Mouse (Mus musculus): ENCODE data around the gene Add3. TPM values are rescaled to one million over a fixed set of nuclear protein-coding genes. Genes with fewer than 3 reads are reported as not detected.

Add3 gene
- total RNA-seq, 2 experiments from 2014 or later = 125 to 129 TPM

- H3K4me3 ChIP-seq = no peak overlapping the region
- no peak for TF ChIP-seq CTCF (conservative IDR thresholded peaks at IDR 0.05)
- peak overlapping the region; percentile 41; the same call in 1 of the 2 replicates for H3K27ac ChIP-seq
- no peak for DNase-seq (ENCODE audit: low spot score in 2 of 2)
Measured at GRCm38 (mm10) chr19:53120483-53120882, 19.8 kb upstream of the Add3 start.

GRCm38 (mm10) chr19:53122641-53123241 lies 17.5 kb upstream of the Add3 start:
- no peak for TF ChIP-seq CTCF (conservative IDR thresholded peaks at IDR 0.05)
- no peak for DNase-seq (ENCODE audit: low spot score in 2 of 2)
- H3K4me3 ChIP-seq = no peak overlapping the region
- peak overlapping the region; percentile 46; the same call in 1 of the 2 replicates for H3K27ac ChIP-seq

GRCm38 (mm10) chr19:53123301-53123700 lies 16.9 kb upstream of the Add3 start:
- DNase-seq (ENCODE audit: low spot score in 2 of 2) = no peak
- no peak for TF ChIP-seq CTCF (conservative IDR thresholded peaks at IDR 0.05)
- no peak overlapping the region for H3K4me3 ChIP-seq
- 0 out of 2 replicates have a peak overlapping the region, but pooled peaks have one; percentile 46 for H3K27ac ChIP-seq

- Histone ChIP-seq H3K4me3 (no peak overlapping the region), H3K27ac (no peak overlapping the region)
- no peak for TF ChIP-seq CTCF (conservative IDR thresholded peaks at IDR 0.05)
- DNase-seq (ENCODE audit: low spot score in 2 of 2) = no peak
Measured at GRCm38 (mm10) chr19:53125679-53126078, 14.6 kb upstream of the Add3 start.

GRCm38 (mm10) chr19:53126546-53126945 lies 13.7 kb upstream of the Add3 start:
- no peak for TF ChIP-seq CTCF (conservative IDR thresholded peaks at IDR 0.05)
- H3K27ac ChIP-seq = no peak overlapping the region
- no peak overlapping the region for H3K4me3 ChIP-seq
- DNase-seq (ENCODE audit: low spot score in 2 of 2) = no peak

- TF ChIP-seq CTCF (conservative IDR thresholded peaks at IDR 0.05) = no peak
- Histone ChIP-seq H3K4me3 (no peak overlapping the region), H3K27ac (peak overlapping the region; percentile 28; the same call in 1 of the 2 replicates)
- no peak for DNase-seq (ENCODE audit: low spot score in 2 of 2)
Measured at GRCm38 (mm10) chr19:53127320-53128291, 12.6 kb upstream of the Add3 start.

GRCm38 (mm10) chr19:53128494-53129337 lies 11.5 kb upstream of the Add3 start:
- no peak for TF ChIP-seq CTCF (conservative IDR thresholded peaks at IDR 0.05)
- H3K27ac ChIP-seq = peak overlapping the region; percentile 28; the same call in 1 of the 2 replicates
- H3K4me3 ChIP-seq = no peak overlapping the region
- no peak for DNase-seq (ENCODE audit: low spot score in 2 of 2)

- TF ChIP-seq CTCF (conservative IDR thresholded peaks at IDR 0.05) = no peak
- no peak overlapping the region for H3K27ac ChIP-seq
- DNase-seq (ENCODE audit: low spot score in 2 of 2) = no peak
- no peak overlapping the region for H3K4me3 ChIP-seq
Measured at GRCm38 (mm10) chr19:53130399-53131175, 9.7 kb upstream of the Add3 start.

GRCm38 (mm10) chr19:53132471-53132870 lies 7.8 kb upstream of the Add3 start:
- no peak for DNase-seq (ENCODE audit: low spot score in 2 of 2)
- no peak for TF ChIP-seq CTCF (conservative IDR thresholded peaks at IDR 0.05)
- H3K27ac ChIP-seq = peak overlapping the region; percentile 82

GRCm38 (mm10) chr19:53136336-53137090 lies 3.7 kb upstream of the Add3 start:
- H3K27ac ChIP-seq = peak overlapping the region; percentile 68
- no peak for DNase-seq (ENCODE audit: low spot score in 2 of 2)
- TF ChIP-seq CTCF (conservative IDR thresholded peaks at IDR 0.05) = no peak
- H3K4me3 ChIP-seq = no peak overlapping the region

More at GRCm38 (mm10) chr19:53132471-53132870, 7.8 kb upstream of the Add3 start:
- no peak overlapping the region for H3K4me3 ChIP-seq

GRCm38 (mm10) chr19:53137116-53137670 lies 3.0 kb upstream of the Add3 start:
- no peak for TF ChIP-seq CTCF (conservative IDR thresholded peaks at IDR 0.05)
- DNase-seq (ENCODE audit: low spot score in 2 of 2) = no peak
- H3K4me3 ChIP-seq = no peak overlapping the region

More at GRCm38 (mm10) chr19:53137116-53137670, 3.0 kb upstream of the Add3 start:
- peak overlapping the region; percentile 68 for H3K27ac ChIP-seq

Data from layer of hippocampus, adult 2 months (tissue).